Mouse (Mus musculus) olfactory bulb, adult 2 months (tissue): ENCODE results near the gene Nlrp3. TPM values are rescaled to one million over a fixed set of nuclear protein-coding genes. Genes with fewer than 3 reads are reported as not detected.

Experiments used
- H3K27ac ChIP-seq: fragments of 200-500 bp; 2 replicates; pipeline ENCODE4 v1.5.1; 2012; ENCODE audit warnings: low read depth, low read length; ENCODE audit not compliant: insufficient read depth
- H3K4me1 ChIP-seq: fragments of 200-500 bp; 2 replicates; pipeline ENCODE4 v1.6.1; 2012; ENCODE audit warnings: low read length; ENCODE audit not compliant: control insufficient read depth, insufficient read depth
- H3K4me3 ChIP-seq: fragments of 200-500 bp; 2 replicates; pipeline ENCODE4 v1.5.1; 2012; ENCODE audit warnings: mild to moderate bottlenecking, low read depth, low read length, moderate library complexity; ENCODE audit not compliant: insufficient read depth
- CTCF ChIP-seq: fragments of 200-500 bp; IDR thresholded peaks from 2 replicates; pipeline ENCODE4 v1.5.1; 2012; ENCODE audit warnings: low read depth, mild to moderate bottlenecking, low read length, moderate library complexity; ENCODE audit not compliant: insufficient read depth
- POLR2A ChIP-seq: fragments of 200-500 bp; IDR thresholded peaks from 2 replicates; pipeline ENCODE4 v1.6.1; 2012; ENCODE audit warnings: mild to moderate bottlenecking, low read depth, low read length, moderate library complexity; ENCODE audit not compliant: insufficient read depth
- WGBS: fragments of 180-500 bp; shearing (Covaris S2); methylation state at CpG from one replicate; pipeline ENCODE4 v1.1.7; 2018; 5-methylcytosine and 5-hydroxymethylcytosine counted together
- polyA plus RNA-seq: library from polyadenylated mRNA; stranded (reverse); fragments of >200 nt; gene quantifications from 2 replicates; pipeline ENCODE4 v1.2.4, GENCODE M21; 2012; ENCODE audit warnings: low replicate concordance; ENCODE audit not compliant: missing spikeins, insufficient read depth, insufficient read length

Gene Nlrp3
- polyA plus RNA-seq, 1 experiment = not detected

- WGBS = 72% methylated on average over 5 of the region's 5 CpGs
These were observed 11.1 kb upstream of the Nlrp3 start for GRCm38 (mm10) chr11:59530221-59530620.

GRCm38 (mm10) chr11:59530870-59531535 lies 10.4 kb upstream of the Nlrp3 start:
- Histone ChIP-seq H3K27ac (no peak overlapping the region), H3K4me1 (no peaks in the 10 kb centered on the region), H3K4me3 (no peak overlapping the region)
- TF ChIP-seq POLR2A (no peak), CTCF (no peak)
- 82% methylated on average over 6 of the region's 6 CpGs for WGBS

More at GRCm38 (mm10) chr11:59530221-59530620, 11.1 kb upstream of the Nlrp3 start:
- Histone ChIP-seq H3K4me1 (no peaks in the 10 kb centered on the region), H3K27ac (no peak overlapping the region), H3K4me3 (no peak overlapping the region)
- TF ChIP-seq POLR2A = no peak
- TF ChIP-seq CTCF = no peak

DNA sequence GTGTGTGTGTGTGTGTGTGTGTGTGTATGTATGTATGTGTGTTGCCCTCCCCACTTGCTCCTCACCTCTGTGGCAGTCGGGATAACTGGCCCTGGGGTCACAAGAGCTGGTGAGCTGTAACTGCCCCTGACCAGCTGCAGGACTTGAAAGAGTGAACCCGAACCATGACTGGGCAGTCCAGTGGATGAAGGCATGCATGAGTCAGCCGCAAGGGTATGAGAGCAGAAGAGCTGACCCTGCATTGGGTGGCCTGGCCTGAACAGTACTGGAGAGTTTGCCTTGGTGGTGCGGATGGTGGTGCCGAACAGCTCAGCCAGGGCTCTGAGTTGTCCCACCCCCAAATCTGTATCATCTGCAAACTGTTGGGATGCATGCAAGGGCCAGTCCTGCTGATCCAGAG lies 9.8 kb upstream of the Nlrp3 start:
- no peaks in the 10 kb centered on the region for H3K4me1 ChIP-seq
- 84% methylated on average over 5 of the region's 5 CpGs for WGBS

GRCm38 (mm10) chr11:59537218-59538130 lies 3.9 kb upstream of the Nlrp3 start:
- WGBS = 59% methylated on average over 16 of the region's 16 CpGs
- Histone ChIP-seq H3K4me1 (peaks cover 5% of the 10 kb centered on the region), H3K27ac (no peak overlapping the region), H3K4me3 (no peak overlapping the region)
- no peak for TF ChIP-seq POLR2A
- 0 out of 2 replicates have a peak, but pooled peaks have one; percentile 9 for TF ChIP-seq CTCF

More for the DNA sequence above, 9.8 kb upstream of the Nlrp3 start:
- TF ChIP-seq CTCF = no peak
- no peak for TF ChIP-seq POLR2A
- Histone ChIP-seq H3K27ac (no peak overlapping the region), H3K4me3 (no peak overlapping the region)

DNA sequence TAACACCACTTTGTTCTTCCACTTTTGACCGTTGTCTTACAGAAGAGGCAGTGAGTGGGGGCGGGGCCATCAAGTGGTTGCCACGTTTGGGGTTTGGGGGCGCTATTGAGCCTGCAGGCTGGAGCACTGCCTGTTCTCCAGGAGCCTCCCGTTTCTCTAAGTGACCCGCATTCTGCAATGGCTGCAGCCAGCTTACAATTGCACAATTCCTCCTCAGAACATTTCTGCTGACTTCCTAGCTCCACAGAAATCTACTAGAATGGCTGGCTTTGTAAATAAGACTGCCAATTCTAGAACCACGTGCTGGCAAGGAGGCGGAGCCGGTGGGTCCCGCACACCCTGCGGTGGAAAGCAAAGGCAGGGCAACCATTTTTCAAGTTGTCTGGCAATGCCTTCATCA lies 3.0 kb upstream of the Nlrp3 start:
- no peak for TF ChIP-seq POLR2A
- TF ChIP-seq CTCF = no peak
- Histone ChIP-seq H3K4me3 (no peak overlapping the region), H3K27ac (no peak overlapping the region), H3K4me1 (peaks cover 5% of the 10 kb centered on the region)
- WGBS = 18% methylated on average over 11 of the region's 11 CpGs

DNA sequence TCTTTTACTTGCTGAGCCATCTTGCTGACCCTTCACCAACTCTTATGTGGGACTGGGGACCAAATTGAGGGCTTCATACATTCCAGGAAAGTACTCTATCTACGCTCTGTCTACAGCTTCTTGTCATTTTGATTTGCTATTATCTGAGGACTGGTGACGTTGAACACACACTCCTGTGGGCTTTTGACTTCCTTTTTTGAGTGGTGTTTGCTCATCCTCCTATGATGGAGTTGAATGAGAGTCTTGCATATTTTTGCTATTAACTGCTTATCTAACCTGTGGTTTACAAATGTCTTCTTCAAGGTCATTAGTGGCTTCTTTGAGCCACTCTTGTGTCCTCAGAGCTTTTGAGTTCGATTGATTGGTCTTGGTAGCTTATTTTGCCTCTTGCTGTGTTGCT lies 1.2 kb upstream of the Nlrp3 start:
- H3K4me1 ChIP-seq = peaks cover 5% of the 10 kb centered on the region
- TF ChIP-seq POLR2A (no peak), CTCF (no peak)
- H3K4me3 ChIP-seq = no peak overlapping the region
- WGBS = 85% methylated on average over 3 of the region's 3 CpGs
- no peak overlapping the region for H3K27ac ChIP-seq

DNA sequence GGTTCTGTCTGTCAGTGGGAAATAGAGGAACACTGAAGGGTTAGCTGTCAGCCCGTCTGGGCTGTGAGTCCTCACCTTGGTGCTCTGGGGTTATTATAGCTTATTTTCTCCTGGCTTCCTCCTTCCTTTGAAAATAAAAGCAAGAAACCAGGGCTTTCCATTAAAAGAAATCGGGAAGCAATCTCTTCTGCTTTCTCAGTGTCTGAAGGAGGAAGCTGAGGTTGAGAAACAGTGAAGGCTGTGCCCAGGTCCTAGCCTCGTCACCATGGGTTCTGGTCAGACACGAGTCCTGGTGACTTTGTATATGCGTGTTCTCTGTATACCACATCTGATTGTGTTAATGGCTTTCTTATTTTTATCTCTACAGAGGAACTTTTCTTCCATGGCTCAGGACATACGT lies 1.1 kb downstream of the Nlrp3 start:
- 83% methylated on average over 6 of the region's 6 CpGs for WGBS
- no peak overlapping the region for H3K27ac ChIP-seq
- TF ChIP-seq CTCF = no peak
- peaks cover 5% of the 10 kb centered on the region for H3K4me1 ChIP-seq
- H3K4me3 ChIP-seq = no peak overlapping the region

DNA sequence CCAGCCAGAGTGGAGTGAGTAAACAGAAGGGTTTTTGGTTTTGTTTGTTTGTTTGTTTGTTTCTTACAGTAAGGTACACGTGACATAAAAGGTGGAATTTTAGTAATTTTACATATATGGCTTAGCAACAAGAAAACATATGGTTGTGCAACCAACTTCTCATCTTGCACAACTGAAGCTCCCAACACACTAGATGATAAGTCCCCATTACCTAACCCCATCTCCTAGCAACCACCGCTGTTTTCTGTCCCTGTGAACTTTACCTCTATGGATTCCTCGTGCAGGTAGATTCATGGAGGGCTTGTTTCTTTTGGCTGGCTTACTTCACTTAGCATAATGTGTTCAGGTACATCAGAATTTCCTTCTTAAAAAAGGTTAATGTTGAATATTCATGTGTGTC lies 2.0 kb downstream of the Nlrp3 start:
- TF ChIP-seq CTCF = no peak
- no peak for TF ChIP-seq POLR2A
- 92% methylated on average over 3 of the region's 3 CpGs for WGBS
- Histone ChIP-seq H3K4me3 (no peak overlapping the region), H3K27ac (no peak overlapping the region), H3K4me1 (peaks cover 3% of the 10 kb centered on the region)

DNA sequence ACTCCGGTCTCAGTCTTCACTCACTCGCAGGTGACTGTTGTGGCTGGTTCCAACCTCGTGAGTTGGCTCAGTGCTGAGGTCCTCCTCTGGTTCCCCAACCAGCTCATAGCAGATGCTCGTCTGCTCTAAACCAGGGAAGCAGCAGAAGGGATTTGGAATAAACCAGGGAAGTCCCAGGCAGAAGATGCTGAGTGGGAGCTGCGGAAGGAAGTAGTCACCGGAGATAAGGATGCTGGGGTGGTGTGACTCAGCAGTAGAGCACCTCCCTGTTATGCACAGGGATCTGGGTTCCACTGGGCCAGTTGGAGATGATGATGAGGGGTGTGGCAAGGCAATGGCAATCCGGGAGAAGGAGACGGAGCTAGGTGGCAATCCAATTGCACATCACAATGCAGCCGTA lies 2.6 kb downstream of the Nlrp3 start:
- H3K27ac ChIP-seq = no peak overlapping the region
- TF ChIP-seq POLR2A = no peak
- TF ChIP-seq CTCF = no peak
- 66% methylated on average over 9 of the region's 9 CpGs for WGBS
- H3K4me3 ChIP-seq = no peak overlapping the region
- no peaks in the 10 kb centered on the region for H3K4me1 ChIP-seq
